Mouse (Mus musculus) retina, postnatal 1 day (tissue): ENCODE data around the gene Manba.
"Not testable (repeated sequence)": the region's sequence is repeated elsewhere in the genome, so short reads cannot be mapped to it uniquely, and the experiment has no call there.

ENCODE experiments used
- DNase-seq: peaks from one replicate; pipeline ENCODE4 v3.0.0-alpha.2; 2012

The Manba gene

DNA sequence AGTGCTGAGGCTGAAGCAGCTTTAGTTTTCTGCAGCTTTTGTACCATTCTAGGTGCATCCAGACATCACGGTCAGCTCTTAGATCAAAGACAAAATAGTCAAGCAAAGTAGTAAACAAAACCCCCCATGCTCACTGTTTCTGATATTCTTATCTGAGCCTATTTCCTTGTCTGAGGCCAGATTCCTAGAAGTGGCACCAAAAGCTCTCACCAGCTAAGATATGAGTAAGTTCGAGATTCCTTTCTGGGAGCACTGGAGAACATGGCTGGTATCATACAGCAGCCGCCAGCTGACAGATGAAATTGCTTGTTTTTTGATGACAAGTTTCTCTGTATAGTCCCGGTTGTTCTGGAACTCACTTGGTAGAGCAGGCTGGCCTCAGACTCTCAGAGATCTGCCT is 2.4 kb downstream of the Manba start:
- DNase-seq = no peak

DNA sequence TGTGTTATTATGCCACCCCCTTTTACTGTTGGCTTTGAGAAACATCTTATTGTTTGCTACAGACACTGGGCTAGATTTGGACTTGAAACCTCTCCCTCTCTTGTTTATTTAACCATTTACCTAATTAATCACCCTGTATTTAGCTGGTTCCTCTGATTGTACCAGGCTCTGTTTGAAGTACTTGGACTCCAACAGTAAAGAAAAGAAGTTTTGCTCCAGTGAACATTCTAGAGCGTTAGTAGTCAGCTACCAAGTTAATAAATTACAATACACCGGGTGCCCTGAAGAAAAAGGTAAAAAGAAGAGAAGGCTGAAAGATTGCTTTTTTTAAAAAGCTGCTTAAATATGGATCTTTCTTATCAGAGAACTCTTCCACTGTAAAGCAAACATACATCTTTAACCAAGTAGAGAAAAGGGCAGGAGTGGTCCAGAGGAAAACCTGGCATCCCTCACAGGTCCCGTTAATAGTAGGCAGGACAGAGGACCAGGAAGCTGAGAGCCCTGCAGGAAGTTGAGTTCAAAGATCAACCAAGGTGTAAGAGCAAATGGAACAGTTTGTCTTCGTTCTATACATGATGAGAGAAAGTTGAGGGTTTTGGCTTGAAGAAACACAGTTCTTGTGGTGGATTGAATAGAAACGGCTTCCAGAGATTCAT is 4.6 kb downstream of the Manba start:
- no peak for DNase-seq

DNA sequence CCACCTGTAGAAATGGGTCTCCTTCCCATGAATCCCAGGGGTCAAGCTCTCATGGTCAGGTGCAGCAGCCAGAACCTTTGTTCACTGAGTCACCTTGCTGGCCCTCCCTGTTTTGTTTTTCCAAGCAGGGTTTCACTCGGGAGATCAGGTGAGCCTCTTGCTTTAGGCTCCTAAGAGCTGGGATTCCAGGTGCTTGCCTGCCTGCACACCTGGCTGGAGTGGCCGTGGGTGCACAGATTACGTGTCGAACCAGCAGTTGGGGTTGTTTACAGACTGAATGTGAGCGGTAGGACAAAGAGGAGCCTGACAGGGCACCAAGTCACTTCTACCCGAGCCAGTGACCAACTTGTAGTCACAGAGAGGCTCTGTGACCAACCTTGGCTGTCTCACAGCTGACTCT is 5.7 kb downstream of the Manba start:
- DNase-seq = no peak

DNA sequence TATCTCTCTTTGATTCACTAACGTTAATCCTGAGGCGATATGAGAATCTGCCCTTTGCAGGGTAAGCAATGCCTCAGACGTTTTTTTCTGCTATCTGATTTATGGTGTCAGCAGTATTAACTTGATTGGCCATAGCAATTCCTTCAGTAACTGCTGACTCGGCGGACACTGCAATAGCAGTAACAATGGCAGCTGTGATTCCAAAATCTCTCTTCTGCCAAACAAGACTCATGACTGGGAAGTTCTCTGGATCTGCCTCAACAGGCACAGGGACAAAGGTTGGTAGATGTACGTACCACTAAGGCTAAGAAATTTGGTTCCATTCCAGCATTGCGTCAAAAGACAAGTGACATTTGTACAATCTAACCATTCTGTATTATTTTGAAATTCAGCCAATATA is 7.9 kb downstream of the Manba start:
- DNase-seq = not testable (repeated sequence)

DNA sequence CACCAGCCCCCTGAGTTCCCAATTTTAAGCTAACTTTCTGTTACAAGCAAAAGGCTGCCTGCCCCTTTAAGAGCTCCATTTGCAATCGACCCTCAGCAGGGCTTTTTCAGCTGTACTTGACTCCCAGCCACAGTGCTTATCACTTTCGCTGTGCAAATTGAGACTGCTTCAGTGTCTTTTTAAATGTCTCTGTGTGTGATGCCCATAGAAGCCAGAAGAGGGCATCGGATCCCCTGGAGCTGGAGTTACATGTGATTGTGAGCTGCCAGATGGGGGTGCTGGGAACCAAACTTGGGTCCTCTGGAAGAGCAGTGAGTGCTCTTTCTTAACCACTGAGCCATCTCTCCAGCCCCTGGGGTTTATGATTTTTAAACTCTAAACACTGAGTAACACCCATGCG is 12.5 kb downstream of the Manba start:
- not testable (repeated sequence) for DNase-seq

DNA sequence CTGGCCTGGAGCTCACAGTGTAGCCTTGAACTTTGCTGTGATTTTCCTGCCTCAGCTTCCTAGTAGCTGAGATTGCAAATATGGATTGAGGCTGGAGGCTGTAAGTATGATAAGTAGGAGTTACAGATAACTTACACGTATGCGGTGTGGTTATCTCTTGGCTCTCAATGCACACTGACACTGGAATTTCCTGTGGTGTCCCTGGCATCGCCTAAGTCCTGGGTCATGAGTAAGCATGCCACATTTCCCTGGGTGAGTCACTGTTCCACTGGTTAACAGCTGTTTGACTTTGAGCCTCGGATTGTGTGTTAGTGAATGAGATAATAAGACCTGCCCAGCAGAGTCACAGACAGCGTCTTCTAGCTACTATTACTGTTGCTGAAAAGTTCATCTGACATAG is 13.5 kb downstream of the Manba start:
- DNase-seq = no peak

DNA sequence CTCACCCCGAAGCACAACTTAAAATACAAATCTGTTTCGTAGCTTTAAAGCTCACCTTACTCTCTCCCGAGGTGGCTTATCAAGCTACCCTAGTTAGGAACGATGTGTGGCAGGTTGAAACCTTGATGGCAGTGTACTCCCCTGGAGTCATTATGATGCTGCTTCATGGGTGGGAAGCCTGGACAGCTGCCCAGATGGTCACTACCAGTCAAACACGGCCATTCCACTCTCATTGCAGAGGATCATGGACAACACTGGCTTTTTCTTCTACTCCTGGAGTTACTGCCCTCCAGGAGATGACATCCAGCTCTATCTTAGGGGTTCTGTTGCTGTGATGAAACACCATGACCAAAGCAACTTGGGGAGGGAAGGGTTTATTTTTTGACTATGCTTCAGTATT is 17.7 kb downstream of the Manba start:
- DNase-seq = no peak

DNA sequence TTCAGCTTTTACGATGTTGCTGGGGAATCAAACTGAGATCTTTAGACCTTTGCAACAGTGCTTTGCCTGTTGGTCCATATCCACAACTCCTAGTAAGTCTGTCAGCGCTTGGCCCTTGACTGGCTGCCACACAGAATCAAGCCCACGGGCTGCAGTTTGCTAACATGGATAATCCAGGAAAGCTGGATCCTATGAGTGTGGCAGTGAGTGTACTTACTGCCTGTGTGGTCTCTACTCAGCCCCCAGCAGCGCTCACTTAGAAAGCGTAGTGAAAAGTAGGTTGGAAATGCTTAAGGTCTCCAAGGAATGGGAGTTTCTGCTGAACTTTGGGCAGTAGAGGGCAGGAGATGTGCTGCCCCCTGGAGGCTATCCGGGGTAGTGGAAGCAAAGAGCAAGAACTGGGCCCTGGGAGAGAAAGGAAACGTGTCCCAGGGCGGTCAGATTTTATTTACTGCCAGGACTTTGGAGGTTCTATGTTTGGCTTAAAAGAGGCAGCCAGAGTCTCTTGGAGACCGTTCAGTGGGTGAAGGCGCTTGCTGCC is 20.0 kb downstream of the Manba start:
- peak; percentile 61 for DNase-seq

DNA sequence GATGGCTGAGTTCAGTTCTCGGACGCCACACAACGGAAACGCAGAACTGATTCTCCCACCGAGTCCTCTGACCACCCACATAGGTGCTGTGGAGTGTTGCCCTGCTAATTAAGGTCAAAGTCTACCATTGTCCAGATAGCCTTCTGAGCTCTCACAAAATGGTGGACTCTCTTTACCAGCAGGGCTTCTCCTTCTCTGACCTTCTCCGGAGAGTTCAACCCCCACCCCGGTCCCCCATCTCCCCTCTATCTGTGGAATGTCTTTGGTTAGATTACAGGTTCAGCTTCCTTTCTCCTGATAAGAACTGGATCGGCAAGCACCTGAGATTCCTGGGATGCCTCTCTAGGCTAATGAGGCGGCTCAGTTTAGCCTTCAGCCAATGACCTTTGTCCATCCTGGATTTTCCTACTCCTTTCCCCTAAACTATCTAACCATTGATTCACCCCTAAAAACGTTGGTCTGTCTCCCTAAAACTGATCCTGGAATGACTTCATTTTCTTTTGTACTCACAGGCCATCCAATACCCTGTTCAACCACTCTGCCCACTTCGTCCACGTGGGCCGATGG is 20.6 kb downstream of the Manba start:
- no peak for DNase-seq

DNA sequence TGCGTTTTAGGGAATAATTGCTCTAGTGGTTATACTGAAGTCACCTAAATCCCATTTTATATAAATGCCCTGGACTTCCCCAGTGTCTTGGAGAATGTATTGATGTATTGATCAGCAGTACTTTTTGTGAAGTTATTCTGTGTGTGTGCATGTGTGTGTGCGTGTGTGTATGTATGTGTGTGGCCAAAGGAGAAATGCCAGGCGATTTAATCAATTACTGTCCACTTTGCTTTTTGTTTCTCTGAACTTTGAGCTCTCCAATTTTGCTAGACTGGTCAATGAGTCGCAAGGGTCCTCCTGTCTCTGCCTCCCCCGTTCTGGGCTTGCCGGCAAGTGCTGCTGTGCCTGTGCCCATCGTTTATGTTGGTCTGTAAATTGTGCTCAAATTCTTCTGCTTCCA is 22.1 kb downstream of the Manba start:
- DNase-seq = no peak

DNA sequence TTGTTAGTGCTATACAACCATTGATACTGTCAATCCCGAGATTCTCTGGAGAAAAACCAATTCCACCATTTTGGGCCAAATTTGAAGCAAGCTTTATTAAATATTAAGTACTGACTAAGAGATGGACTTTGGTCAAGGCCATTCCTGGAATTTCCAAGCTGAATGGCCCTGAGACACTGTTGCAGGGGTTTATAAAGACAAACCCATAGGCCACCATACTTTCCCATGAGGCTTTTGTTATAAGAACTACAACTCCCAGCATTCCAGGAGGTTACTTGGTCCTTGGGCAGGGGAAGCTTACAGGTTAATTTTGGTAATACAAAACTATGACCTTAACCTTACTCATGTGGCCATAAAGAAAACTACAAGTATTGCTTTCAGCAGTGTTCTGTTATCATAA is 22.8 kb downstream of the Manba start:
- DNase-seq = no peak

DNA sequence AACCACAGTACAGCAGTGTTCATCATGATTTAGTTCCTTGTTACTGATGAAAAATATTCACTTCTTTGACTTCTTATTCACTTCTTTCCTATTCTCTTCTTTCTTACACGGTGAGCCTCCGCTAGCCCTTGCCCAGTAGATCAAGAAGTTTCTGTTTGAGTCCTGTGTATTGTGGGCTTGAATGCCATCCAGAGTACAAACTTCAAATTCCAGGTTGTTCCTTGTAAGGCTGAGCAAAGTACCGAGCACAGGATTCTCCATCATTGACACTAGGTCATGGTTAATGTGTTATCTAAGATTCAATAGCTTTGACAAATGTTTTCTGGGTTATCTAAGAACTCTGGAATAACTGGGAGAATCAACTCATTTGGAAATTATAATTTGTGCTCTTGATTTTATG is 25.0 kb downstream of the Manba start:
- no peak for DNase-seq

DNA sequence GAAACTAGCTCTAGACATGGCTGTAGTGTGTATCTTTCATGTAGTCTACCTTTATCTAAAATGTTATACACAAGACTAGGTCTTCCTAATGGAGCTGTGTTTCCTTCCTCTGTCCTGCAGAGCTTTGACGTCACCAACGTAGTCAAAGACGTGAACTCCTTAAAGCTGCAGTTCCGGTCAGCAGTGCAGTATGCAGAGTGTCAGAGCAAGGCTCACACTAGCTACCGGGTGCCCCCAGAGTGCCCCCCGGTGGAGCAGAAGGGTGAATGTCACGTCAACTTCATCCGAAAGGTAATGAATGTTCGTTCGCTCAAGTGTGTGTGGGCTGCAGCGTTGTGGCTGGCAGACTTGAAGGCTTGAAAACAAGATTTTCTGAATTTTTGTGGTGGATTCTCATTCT is 26.3 kb downstream of the Manba start:
- peak; percentile 34 for DNase-seq

DNA sequence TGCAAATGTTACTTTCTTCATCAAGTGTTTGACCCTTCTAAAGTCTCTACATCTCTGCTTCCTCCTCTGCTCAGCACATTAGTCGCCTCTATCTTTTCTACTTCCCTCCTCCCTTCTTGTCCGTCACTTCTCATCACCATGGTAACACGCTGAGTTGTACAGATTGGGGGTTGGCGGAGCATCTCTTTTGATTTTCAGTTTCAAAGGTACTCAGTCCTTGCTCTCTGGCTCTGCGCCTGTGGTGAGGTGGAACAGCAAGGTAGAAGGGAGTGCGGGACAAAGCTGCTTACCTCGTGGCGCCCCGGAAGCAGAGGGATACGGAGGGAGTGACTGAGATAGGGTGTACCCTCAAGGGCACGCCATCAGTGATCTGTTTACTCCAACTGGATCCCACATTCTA is 27.9 kb downstream of the Manba start:
- peak; percentile 35 for DNase-seq

DNA sequence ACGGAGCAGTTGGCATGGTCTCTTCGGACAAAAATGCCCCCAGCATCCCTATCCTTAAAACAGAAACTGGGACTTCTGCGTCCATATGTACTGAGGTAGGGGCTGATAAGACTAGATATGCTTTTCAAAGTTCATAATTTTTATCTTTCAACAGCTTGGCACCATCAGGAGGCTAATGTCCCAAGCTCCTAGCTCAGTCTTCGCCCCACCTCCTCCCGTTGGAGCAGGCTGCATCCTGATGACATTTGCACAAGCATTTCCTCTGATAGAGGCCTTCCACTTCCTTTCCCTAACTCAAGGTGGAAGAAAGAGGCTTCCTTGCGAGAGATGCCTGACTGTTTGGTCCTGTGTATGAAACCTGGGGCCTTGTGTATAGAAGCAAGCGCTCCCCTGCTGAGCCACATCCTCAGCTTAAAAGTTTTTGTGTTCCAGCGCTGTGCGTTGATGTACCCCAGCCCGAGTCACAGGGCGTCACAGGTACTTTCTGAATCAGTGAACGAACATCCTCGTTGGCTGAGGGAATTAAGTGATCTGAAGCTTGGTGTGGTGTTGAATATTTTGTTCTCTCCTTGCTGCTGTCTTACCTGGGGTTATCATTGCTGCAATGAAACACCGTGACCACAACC is 28.5 kb downstream of the Manba start:
- no peak for DNase-seq

DNA sequence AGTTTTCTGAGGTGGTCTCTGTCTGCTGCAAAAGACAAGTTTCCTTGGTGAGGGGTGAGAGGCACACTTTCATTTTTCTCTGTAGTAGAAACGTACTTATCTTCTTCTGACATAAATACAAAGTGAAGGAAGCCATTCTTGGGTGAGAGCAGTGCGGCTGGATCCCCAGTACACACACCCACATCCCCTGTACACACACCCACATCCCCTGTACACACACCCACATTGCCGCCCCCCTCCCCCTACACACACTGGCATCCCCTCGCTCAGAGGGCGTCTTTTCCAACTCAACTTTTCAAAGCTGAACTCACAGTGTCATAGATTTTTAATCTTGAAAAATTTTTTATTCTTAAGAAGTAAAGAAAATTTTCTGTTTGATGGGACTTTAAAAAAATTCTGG is 29.8 kb downstream of the Manba start:
- DNase-seq = no peak

DNA sequence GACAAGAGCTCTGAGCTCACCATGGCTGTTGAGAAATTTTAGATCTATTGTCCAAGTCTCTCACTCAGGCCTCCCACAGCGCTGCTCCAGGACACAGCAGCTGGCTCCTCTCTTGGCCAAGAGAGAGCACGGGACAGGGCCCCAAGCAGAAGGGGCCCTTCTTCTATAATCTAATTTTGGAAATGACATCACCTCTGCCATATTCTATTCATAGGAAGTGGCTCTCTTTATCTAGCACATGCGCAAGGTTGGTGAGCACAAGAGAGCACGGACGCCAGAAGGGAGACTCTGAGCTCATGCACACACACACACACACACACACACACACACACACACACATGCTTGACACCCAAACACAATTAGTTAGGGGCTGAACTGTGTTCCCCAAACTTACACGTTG is 31.5 kb downstream of the Manba start:
- peak; percentile 81 for DNase-seq

DNA sequence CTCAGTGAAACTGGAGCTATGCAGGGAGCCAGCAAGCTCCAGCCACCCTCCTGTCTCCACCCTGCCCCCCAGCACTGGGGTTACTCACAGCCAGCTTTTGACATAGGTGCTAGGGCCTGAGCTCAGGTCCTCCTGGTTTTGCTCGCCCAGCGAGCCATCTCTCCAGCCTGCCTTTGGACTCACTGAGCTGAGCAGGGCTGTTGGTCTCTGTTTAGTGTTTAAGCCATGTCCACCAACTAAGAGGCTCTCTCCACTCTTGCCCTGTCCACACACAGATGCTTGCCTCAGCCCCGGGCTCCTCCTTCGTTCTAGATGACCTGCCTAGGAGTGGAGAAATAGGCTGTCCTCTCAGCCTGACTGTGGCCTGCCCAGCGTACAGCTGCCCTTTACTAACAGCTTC is 33.5 kb downstream of the Manba start:
- DNase-seq = no peak

DNA sequence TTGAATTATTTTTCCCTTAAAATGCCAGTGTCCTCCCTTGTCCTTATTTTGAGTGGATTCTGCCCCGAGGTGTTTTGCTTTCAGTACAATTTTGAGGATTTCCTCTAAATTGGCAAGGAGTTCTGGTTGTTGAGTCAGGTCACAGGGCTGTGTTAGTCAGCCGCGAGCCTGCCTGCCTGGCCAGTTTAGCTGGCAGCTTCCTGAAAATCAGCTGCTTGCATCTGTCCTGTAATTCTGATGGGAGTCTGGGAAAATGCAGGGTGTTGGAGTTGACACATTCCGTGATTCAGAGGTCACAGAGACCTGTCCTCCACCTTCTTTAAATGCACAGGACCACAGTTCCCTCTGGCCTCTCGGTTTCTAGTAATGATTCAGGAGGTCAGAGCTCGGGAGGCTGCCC is 34.2 kb downstream of the Manba start:
- DNase-seq = no peak

DNA sequence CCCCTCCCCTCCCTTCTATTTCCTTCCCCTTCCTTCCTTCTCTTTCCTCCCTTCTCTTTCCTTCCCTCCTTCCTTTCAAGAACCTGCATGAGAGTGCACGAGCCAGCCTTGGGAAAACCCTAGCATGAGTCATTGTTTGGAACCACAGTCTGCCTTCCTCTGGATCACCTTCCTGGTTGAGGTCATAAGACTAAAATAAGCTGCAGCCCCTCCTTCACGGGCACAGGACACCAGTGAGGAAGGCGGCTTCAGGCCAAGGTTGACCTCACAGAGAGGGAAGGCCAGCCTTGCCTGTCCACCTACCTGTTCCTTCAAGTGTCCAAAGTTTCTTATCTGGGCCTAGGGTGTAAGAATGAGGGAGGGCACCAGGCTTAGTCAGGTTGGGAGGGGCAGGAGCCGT is 36.6 kb downstream of the Manba start:
- DNase-seq = no peak

DNA sequence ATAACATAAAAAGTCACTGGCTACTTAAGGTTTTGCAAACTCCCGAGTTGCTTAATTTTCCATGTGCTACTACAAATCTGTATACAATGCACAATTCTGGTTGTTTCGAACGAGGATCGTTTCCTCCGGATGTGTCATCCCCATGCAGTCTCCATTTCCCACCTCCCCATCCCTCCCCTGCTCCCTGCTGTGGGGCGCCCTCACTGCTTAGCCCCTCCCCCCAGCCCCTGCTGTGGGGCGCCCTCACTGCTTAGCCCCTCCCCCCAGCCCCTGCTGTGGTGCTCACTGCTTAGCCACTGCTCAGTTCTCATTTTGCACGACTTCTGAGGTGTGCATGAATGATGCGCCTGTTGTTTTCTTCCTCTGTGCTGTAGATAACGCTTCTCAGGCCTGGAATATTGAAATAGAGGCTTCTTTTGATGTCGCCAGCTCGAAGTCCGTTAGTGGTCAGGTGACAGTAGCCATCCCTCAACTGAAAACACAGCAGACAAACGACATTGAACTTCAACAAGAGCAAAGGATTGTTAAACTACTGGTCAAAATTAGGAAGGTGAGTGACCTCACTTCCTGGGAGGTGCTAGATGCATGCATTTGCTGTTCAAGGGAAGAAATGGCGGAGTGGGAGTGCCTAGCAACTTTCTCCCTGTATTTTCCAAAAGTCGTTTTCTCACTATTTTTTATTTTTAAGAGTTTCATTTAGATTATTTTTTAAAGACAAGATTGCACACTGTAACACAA is 37.4 kb downstream of the Manba start:
- no peak for DNase-seq

DNA sequence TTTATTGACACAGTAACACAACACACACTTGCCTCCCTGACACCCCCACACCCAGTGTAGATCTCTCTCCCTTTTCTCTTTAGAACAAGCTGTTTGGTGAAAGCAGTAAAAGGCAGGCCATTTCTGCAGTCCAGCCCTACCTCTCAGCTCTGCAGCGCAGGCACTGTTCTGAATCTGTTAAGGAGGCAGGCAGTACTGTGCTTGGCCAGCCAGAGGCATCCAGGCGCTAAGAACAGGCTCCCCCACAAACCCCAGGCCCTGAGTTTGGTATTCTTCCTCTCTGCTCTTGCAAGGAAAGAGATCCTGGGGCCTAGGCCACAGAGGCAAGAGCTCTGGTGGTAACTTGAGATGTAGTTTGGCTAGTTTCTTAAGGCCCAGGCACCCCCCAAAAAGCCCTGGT is 39.5 kb downstream of the Manba start:
- DNase-seq = not testable (repeated sequence)

DNA sequence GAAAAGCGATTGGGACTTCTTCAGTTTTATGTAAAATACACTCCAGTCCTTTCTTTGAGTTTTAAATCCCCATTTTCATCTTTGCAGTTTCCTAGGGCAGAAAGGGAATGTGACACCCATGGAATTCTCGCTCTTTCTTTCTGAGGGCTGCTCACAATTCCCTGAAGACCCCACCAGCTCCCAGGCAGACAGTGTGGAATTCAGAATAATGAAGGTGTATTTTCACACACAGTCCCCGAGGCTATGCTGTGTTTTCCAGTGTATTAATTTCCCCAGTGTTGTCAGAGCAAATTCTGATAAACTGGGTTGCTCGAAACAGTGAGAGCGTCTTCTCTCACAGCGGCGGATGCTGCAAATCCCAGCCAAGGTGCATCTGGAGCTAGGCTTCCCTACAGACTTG is 44.3 kb downstream of the Manba start:
- DNase-seq = no peak

DNA sequence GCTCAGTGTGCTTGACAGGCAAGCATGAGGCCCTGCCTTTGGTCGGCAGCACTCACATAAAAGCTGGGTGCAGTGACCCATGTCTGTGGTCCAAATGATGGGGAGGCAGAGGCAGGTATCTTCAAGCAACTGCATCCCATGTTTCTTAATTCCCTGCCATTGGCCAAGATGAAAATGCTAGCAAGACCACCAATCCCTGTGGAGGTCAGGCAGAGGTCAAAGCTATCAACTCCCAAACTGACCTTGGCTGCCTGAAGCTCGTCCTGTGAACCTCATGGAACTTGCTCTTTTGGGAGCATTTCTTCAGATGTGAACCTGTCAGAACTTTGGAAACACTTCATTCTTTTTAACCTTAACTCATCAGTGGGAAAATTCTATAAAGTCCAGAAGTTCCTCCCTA is 46.4 kb downstream of the Manba start:
- DNase-seq = no peak
